Mouse (Mus musculus): ENCODE data around the gene Gjd3. TPM values are rescaled to one million over a fixed set of nuclear protein-coding genes. Genes with fewer than 3 reads are reported as not detected.
A peak's percentile ranks its signal among the peaks of the same experiment; 100 is the strongest.

Gene Gjd3
- polyA plus RNA-seq, 1 experiment from 2014 or later: 0.51 TPM

- Histone ChIP-seq H3K4me1 (replicated peaks) (peaks cover 91% of the 10 kb centered on the region), H3K4me3 (replicated peaks) (0 out of 2 replicates have a peak overlapping the region, but pooled peaks have one; percentile 75)
- no peak for ATAC-seq (ENCODE audit: insufficient number of reproducible peaks, insufficient read depth, low FRiP score, low TSS enrichment, low read depth)
These were observed 39.7 kb downstream of the Gjd3 start for GRCm38 (mm10) chr11:98942923-98943641.

GRCm38 (mm10) chr11:98942555-98942922 lies 40.3 kb downstream of the Gjd3 start:
- no peak for ATAC-seq (ENCODE audit: insufficient number of reproducible peaks, insufficient read depth, low FRiP score, low TSS enrichment, low read depth)
- WGBS: 40% methylated on average over 3 of the region's 3 CpGs
- H3K9ac ChIP-seq (replicated peaks): peak overlapping the region; percentile 42; the same call in 1 of the 2 replicates

More at GRCm38 (mm10) chr11:98942923-98943641, 39.7 kb downstream of the Gjd3 start:
- Histone ChIP-seq H3K9me3 (no peaks in the 10 kb centered on the region), H3K9ac (replicated peaks) (peak overlapping the region; percentile 42; the same call in 1 of the 2 replicates), H3K27me3 (no peaks in the 10 kb centered on the region), H3K27ac (peak overlapping the region; percentile 92), H3K36me3 (peaks cover 17% of the 10 kb centered on the region), H3K4me2 (peak overlapping the region; percentile 90)
- 79% methylated on average over 8 of the region's 8 CpGs for WGBS

GRCm38 (mm10) chr11:98941826-98942550 lies 40.8 kb downstream of the Gjd3 start:
- WGBS: 3% methylated on average over 15 of the region's 15 CpGs
- no peak for ATAC-seq (ENCODE audit: insufficient number of reproducible peaks, insufficient read depth, low FRiP score, low TSS enrichment, low read depth)
- Histone ChIP-seq H3K9me3 (no peaks in the 10 kb centered on the region), H3K4me3 (replicated peaks) (peak overlapping the region; percentile 75), H3K4me1 (replicated peaks) (peaks cover 84% of the 10 kb centered on the region), H3K36me3 (peaks cover 7% of the 10 kb centered on the region), H3K9ac (replicated peaks) (peak overlapping the region; percentile 42), H3K27me3 (no peaks in the 10 kb centered on the region), H3K27ac (peak overlapping the region; percentile 92), H3K4me2 (peak overlapping the region; percentile 90)

More at GRCm38 (mm10) chr11:98942555-98942922, 40.3 kb downstream of the Gjd3 start:
- peak overlapping the region; percentile 90 for H3K4me2 ChIP-seq
- peak overlapping the region; percentile 92 for H3K27ac ChIP-seq
- no peaks in the 10 kb centered on the region for H3K9me3 ChIP-seq
- no peaks in the 10 kb centered on the region for H3K27me3 ChIP-seq
- peaks cover 86% of the 10 kb centered on the region for H3K4me1 ChIP-seq (replicated peaks)
- peak overlapping the region; percentile 75 for H3K4me3 ChIP-seq (replicated peaks)
- H3K36me3 ChIP-seq: peaks cover 12% of the 10 kb centered on the region

- no peak for ATAC-seq (ENCODE audit: insufficient number of reproducible peaks, insufficient read depth, low FRiP score, low TSS enrichment, low read depth)
- H3K27ac ChIP-seq: peak overlapping the region; percentile 92
These were observed 41.4 kb downstream of the Gjd3 start for GRCm38 (mm10) chr11:98941341-98941825.

GRCm38 (mm10) chr11:98940776-98941175 lies 42.0 kb downstream of the Gjd3 start:
- WGBS: 24% methylated on average over 3 of the region's 3 CpGs
- peak overlapping the region; percentile 75 for H3K4me3 ChIP-seq (replicated peaks)
- no peak for ATAC-seq (ENCODE audit: insufficient number of reproducible peaks, insufficient read depth, low FRiP score, low TSS enrichment, low read depth)
- H3K36me3 ChIP-seq: peaks cover 6% of the 10 kb centered on the region; the same call in 1 of the 2 replicates
- H3K9me3 ChIP-seq: no peaks in the 10 kb centered on the region
- H3K9ac ChIP-seq (replicated peaks): peak overlapping the region; percentile 88; the same call in 1 of the 2 replicates
- H3K4me2 ChIP-seq: peak overlapping the region; percentile 90
- peaks cover 91% of the 10 kb centered on the region for H3K4me1 ChIP-seq (replicated peaks)
- H3K27ac ChIP-seq: peak overlapping the region; percentile 92
- H3K27me3 ChIP-seq: no peaks in the 10 kb centered on the region

More at GRCm38 (mm10) chr11:98941341-98941825, 41.4 kb downstream of the Gjd3 start:
- H3K27me3 ChIP-seq: no peaks in the 10 kb centered on the region
- H3K36me3 ChIP-seq: peaks cover 6% of the 10 kb centered on the region; the same call in 1 of the 2 replicates
- peak overlapping the region; percentile 90 for H3K4me2 ChIP-seq
- H3K9me3 ChIP-seq: no peaks in the 10 kb centered on the region
- H3K4me3 ChIP-seq (replicated peaks): peak overlapping the region; percentile 75
- H3K9ac ChIP-seq (replicated peaks): peak overlapping the region; percentile 42
- H3K4me1 ChIP-seq (replicated peaks): peaks cover 89% of the 10 kb centered on the region
- 6% methylated on average over 12 of the region's 12 CpGs for WGBS

- peak overlapping the region; percentile 88 for H3K9ac ChIP-seq (replicated peaks)
- H3K27ac ChIP-seq: peak overlapping the region; percentile 92
- ATAC-seq (ENCODE audit: insufficient number of reproducible peaks, insufficient read depth, low FRiP score, low TSS enrichment, low read depth): no peak
- peaks cover 90% of the 10 kb centered on the region for H3K4me1 ChIP-seq (replicated peaks)
- WGBS: 44% methylated on average over 11 of the region's 11 CpGs
- H3K9me3 ChIP-seq: no peaks in the 10 kb centered on the region
- peak overlapping the region; percentile 90 for H3K4me2 ChIP-seq
- peak overlapping the region; percentile 75 for H3K4me3 ChIP-seq (replicated peaks)
- no peaks in the 10 kb centered on the region for H3K27me3 ChIP-seq
- H3K36me3 ChIP-seq: peaks cover 9% of the 10 kb centered on the region
These were observed 42.7 kb downstream of the Gjd3 start for GRCm38 (mm10) chr11:98939953-98940641.

GRCm38 (mm10) chr11:98939084-98939952 lies 43.5 kb downstream of the Gjd3 start:
- WGBS: 48% methylated on average over 15 of the region's 15 CpGs
- no peaks in the 10 kb centered on the region for H3K9me3 ChIP-seq
- H3K4me2 ChIP-seq: peak overlapping the region; percentile 90
- peak overlapping the region; percentile 75 for H3K4me3 ChIP-seq (replicated peaks)
- peak overlapping the region; percentile 88 for H3K9ac ChIP-seq (replicated peaks)
- no peaks in the 10 kb centered on the region for H3K27me3 ChIP-seq
- H3K36me3 ChIP-seq: peaks cover 11% of the 10 kb centered on the region
- peaks cover 90% of the 10 kb centered on the region for H3K4me1 ChIP-seq (replicated peaks)
- H3K27ac ChIP-seq: peak overlapping the region; percentile 92
- ATAC-seq (ENCODE audit: insufficient number of reproducible peaks, insufficient read depth, low FRiP score, low TSS enrichment, low read depth): no peak

GRCm38 (mm10) chr11:98938701-98939083 lies 44.1 kb downstream of the Gjd3 start:
- Histone ChIP-seq H3K4me1 (replicated peaks) (peaks cover 90% of the 10 kb centered on the region), H3K4me3 (replicated peaks) (peak overlapping the region; percentile 75), H3K27ac (peak overlapping the region; percentile 96), H3K27me3 (no peaks in the 10 kb centered on the region), H3K9ac (replicated peaks) (peak overlapping the region; percentile 88), H3K9me3 (no peaks in the 10 kb centered on the region), H3K4me2 (peak overlapping the region; percentile 90), H3K36me3 (peaks cover 11% of the 10 kb centered on the region)
- no peak for ATAC-seq (ENCODE audit: insufficient number of reproducible peaks, insufficient read depth, low FRiP score, low TSS enrichment, low read depth)
- 37% methylated on average over 7 of the region's 7 CpGs for WGBS

GRCm38 (mm10) chr11:98937914-98938694 lies 44.7 kb downstream of the Gjd3 start:
- peak overlapping the region; percentile 88 for H3K9ac ChIP-seq (replicated peaks)

More at GRCm38 (mm10) chr11:98937914-98938694, 44.7 kb downstream of the Gjd3 start:
- peak overlapping the region; percentile 96 for H3K27ac ChIP-seq
- H3K27me3 ChIP-seq: no peaks in the 10 kb centered on the region
- peaks cover 5% of the 10 kb centered on the region for H3K36me3 ChIP-seq
- under 1% methylated on average over 39 of the region's 39 CpGs for WGBS
- H3K4me3 ChIP-seq (replicated peaks): peak overlapping the region; percentile 75
- H3K9me3 ChIP-seq: no peaks in the 10 kb centered on the region
- no peak; the same call in 1 of the 2 replicates for ATAC-seq (ENCODE audit: insufficient number of reproducible peaks, insufficient read depth, low FRiP score, low TSS enrichment, low read depth)
- peaks cover 90% of the 10 kb centered on the region for H3K4me1 ChIP-seq (replicated peaks)
- peak overlapping the region; percentile 90 for H3K4me2 ChIP-seq

All from limb, embryonic 12.5 days (tissue).